Mouse (Mus musculus): Measurements from ENCODE around the gene Zfp451. TPM values are rescaled to one million over a fixed set of nuclear protein-coding genes. Genes with fewer than 3 reads are reported as not detected.
"Not testable (repeated sequence)": the region's sequence is repeated elsewhere in the genome, so short reads cannot be mapped to it uniquely, and the experiment has no call there.

The Zfp451 gene
- polyA plus RNA-seq, 1 experiment from 2014 or later = 49.2 TPM

- WGBS = 42% methylated on average over 18 of the region's 18 CpGs
Observed at GRCm38 (mm10) chr1:33756258-33757032, 58.0 kb downstream of the Zfp451 start.

GRCm38 (mm10) chr1:33755799-33756198, 58.6 kb downstream of the Zfp451 start:
- Histone ChIP-seq H3K4me3 (no peak overlapping the region), H3K9me3 (no peaks in the 10 kb centered on the region)

More at GRCm38 (mm10) chr1:33756258-33757032, 58.0 kb downstream of the Zfp451 start:
- H3K9ac ChIP-seq (replicated peaks) = no peak overlapping the region
- H3K4me1 ChIP-seq = peaks cover 16% of the 10 kb centered on the region
- peak overlapping the region; percentile 95 for H3K4me2 ChIP-seq (replicated peaks)
- H3K27me3 ChIP-seq = 0 out of 2 replicates have a peak, but pooled peaks cover 9% of the 10 kb centered on the region
- H3K9me3 ChIP-seq = no peaks in the 10 kb centered on the region
- peak overlapping the region; percentile 66; the same call in 1 of the 2 replicates for H3K4me3 ChIP-seq
- peaks cover 7% of the 10 kb centered on the region for H3K36me3 ChIP-seq
- no peak overlapping the region for H3K27ac ChIP-seq (replicated peaks)
- no peak for ATAC-seq (ENCODE audit: low FRiP score, low read depth)

GRCm38 (mm10) chr1:33754965-33755735, 59.2 kb downstream of the Zfp451 start:
- Histone ChIP-seq H3K27ac (replicated peaks) (no peak overlapping the region), H3K9me3 (no peaks in the 10 kb centered on the region), H3K36me3 (0 out of 2 replicates have a peak, but pooled peaks cover under 1% of the 10 kb centered on the region), H3K4me3 (no peak overlapping the region), H3K27me3 (0 out of 2 replicates have a peak, but pooled peaks cover 9% of the 10 kb centered on the region), H3K4me1 (peaks cover 16% of the 10 kb centered on the region), H3K9ac (replicated peaks) (no peak overlapping the region), H3K4me2 (replicated peaks) (no peak overlapping the region)
- no peak for ATAC-seq (ENCODE audit: low FRiP score, low read depth)
- WGBS = 87% methylated on average over 21 of the region's 21 CpGs

More at GRCm38 (mm10) chr1:33755799-33756198, 58.6 kb downstream of the Zfp451 start:
- H3K27ac ChIP-seq (replicated peaks) = no peak overlapping the region
- H3K4me1 ChIP-seq = peaks cover 16% of the 10 kb centered on the region
- no peak overlapping the region for H3K9ac ChIP-seq (replicated peaks)
- H3K27me3 ChIP-seq = 0 out of 2 replicates have a peak, but pooled peaks cover 9% of the 10 kb centered on the region
- peaks cover 7% of the 10 kb centered on the region for H3K36me3 ChIP-seq
- ATAC-seq (ENCODE audit: low FRiP score, low read depth) = no peak
- no peak overlapping the region for H3K4me2 ChIP-seq (replicated peaks)
- WGBS = 78% methylated on average over 7 of the region's 7 CpGs

GRCm38 (mm10) chr1:33754089-33754488, 60.3 kb downstream of the Zfp451 start:
- H3K4me1 ChIP-seq = peaks cover 16% of the 10 kb centered on the region
- H3K27me3 ChIP-seq = 0 out of 2 replicates have a peak, but pooled peaks cover 9% of the 10 kb centered on the region
- 94% methylated on average over 17 of the region's 17 CpGs for WGBS
- no peaks in the 10 kb centered on the region for H3K36me3 ChIP-seq
- no peak overlapping the region for H3K27ac ChIP-seq (replicated peaks)
- H3K9ac ChIP-seq (replicated peaks) = no peak overlapping the region
- no peak for ATAC-seq (ENCODE audit: low FRiP score, low read depth)
- no peak overlapping the region for H3K4me2 ChIP-seq (replicated peaks)
- H3K4me3 ChIP-seq = no peak overlapping the region
- H3K9me3 ChIP-seq = no peaks in the 10 kb centered on the region

GRCm38 (mm10) chr1:33751283-33751682, 63.1 kb downstream of the Zfp451 start:
- H3K4me1 ChIP-seq = peaks cover 1% of the 10 kb centered on the region; the same call in 1 of the 2 replicates
- peak; percentile 41; the same call in 1 of the 2 replicates for ATAC-seq (ENCODE audit: low FRiP score, low read depth)
- no peak overlapping the region for H3K4me2 ChIP-seq (replicated peaks)
- H3K9me3 ChIP-seq = no peaks in the 10 kb centered on the region
- no peaks in the 10 kb centered on the region for H3K27me3 ChIP-seq
- 90% methylated on average over 10 of the region's 10 CpGs for WGBS
- no peak overlapping the region for H3K9ac ChIP-seq (replicated peaks)
- H3K4me3 ChIP-seq = no peak overlapping the region
- H3K27ac ChIP-seq (replicated peaks) = no peak overlapping the region
- no peaks in the 10 kb centered on the region for H3K36me3 ChIP-seq

- H3K9me3 ChIP-seq; H3K27me3 ChIP-seq; H3K9ac ChIP-seq (replicated peaks); H3K4me2 ChIP-seq (replicated peaks); H3K4me1 ChIP-seq; H3K27ac ChIP-seq (replicated peaks); H3K36me3 ChIP-seq; H3K4me3 ChIP-seq; ATAC-seq (ENCODE audit: low FRiP score, low read depth): not testable (repeated sequence)
- 90% methylated on average over 4 of the region's 4 CpGs for WGBS
Observed at GRCm38 (mm10) chr1:33749709-33750108, 64.7 kb downstream of the Zfp451 start.

GRCm38 (mm10) chr1:33749109-33749508, 65.3 kb downstream of the Zfp451 start:
- H3K9me3 ChIP-seq = no peaks in the 10 kb centered on the region

GRCm38 (mm10) chr1:33745901-33746300, 68.5 kb downstream of the Zfp451 start:
- peaks cover 13% of the 10 kb centered on the region; the same call in 1 of the 2 replicates for H3K36me3 ChIP-seq
- no peaks in the 10 kb centered on the region for H3K9me3 ChIP-seq
- ATAC-seq (ENCODE audit: low FRiP score, low read depth) = no peak
- no peak overlapping the region for H3K27ac ChIP-seq (replicated peaks)
- H3K4me3 ChIP-seq = no peak overlapping the region
- 97% methylated on average over 4 of the region's 4 CpGs for WGBS
- no peak overlapping the region for H3K9ac ChIP-seq (replicated peaks)
- no peaks in the 10 kb centered on the region for H3K27me3 ChIP-seq
- no peaks in the 10 kb centered on the region for H3K4me1 ChIP-seq
- H3K4me2 ChIP-seq (replicated peaks) = no peak overlapping the region

More at GRCm38 (mm10) chr1:33749109-33749508, 65.3 kb downstream of the Zfp451 start:
- Histone ChIP-seq H3K9ac (replicated peaks) (no peak overlapping the region), H3K27me3 (no peaks in the 10 kb centered on the region), H3K4me2 (replicated peaks) (no peak overlapping the region), H3K4me1 (no peaks in the 10 kb centered on the region), H3K27ac (replicated peaks) (no peak overlapping the region), H3K36me3 (0 out of 2 replicates have a peak, but pooled peaks cover 6% of the 10 kb centered on the region), H3K4me3 (no peak overlapping the region)
- 95% methylated on average over 11 of the region's 11 CpGs for WGBS
- ATAC-seq (ENCODE audit: low FRiP score, low read depth) = no peak

GRCm38 (mm10) chr1:33744815-33745214, 69.6 kb downstream of the Zfp451 start:
- H3K4me1 ChIP-seq; H3K9ac ChIP-seq (replicated peaks); ATAC-seq (ENCODE audit: low FRiP score, low read depth); H3K9me3 ChIP-seq; H3K27ac ChIP-seq (replicated peaks); H3K4me2 ChIP-seq (replicated peaks); H3K4me3 ChIP-seq; H3K27me3 ChIP-seq: not testable (repeated sequence)
- 96% methylated on average over 8 of the region's 9 CpGs for WGBS
- H3K36me3 ChIP-seq = peaks cover 18% of the 10 kb centered on the region

- Histone ChIP-seq H3K36me3 (peaks cover 33% of the 10 kb centered on the region), H3K9ac (replicated peaks) (no peak overlapping the region), H3K27ac (replicated peaks) (no peak overlapping the region), H3K4me1 (no peaks in the 10 kb centered on the region), H3K4me2 (replicated peaks) (no peak overlapping the region), H3K9me3 (no peaks in the 10 kb centered on the region), H3K4me3 (no peak overlapping the region), H3K27me3 (no peaks in the 10 kb centered on the region)
- ATAC-seq (ENCODE audit: low FRiP score, low read depth) = no peak
- WGBS = 20% methylated on average over 8 of the region's 8 CpGs
Observed at GRCm38 (mm10) chr1:33742903-33743302, 71.5 kb downstream of the Zfp451 start.

- Histone ChIP-seq H3K4me2 (replicated peaks) (no peak overlapping the region), H3K27ac (replicated peaks) (no peak overlapping the region), H3K4me1 (no peaks in the 10 kb centered on the region), H3K36me3 (peaks cover 54% of the 10 kb centered on the region), H3K9me3 (no peaks in the 10 kb centered on the region), H3K9ac (replicated peaks) (no peak overlapping the region), H3K4me3 (no peak overlapping the region), H3K27me3 (no peaks in the 10 kb centered on the region)
- 39% methylated on average over 12 of the region's 12 CpGs for WGBS
- peak; percentile 78 for ATAC-seq (ENCODE audit: low FRiP score, low read depth)
Observed at GRCm38 (mm10) chr1:33739302-33739701, 75.1 kb downstream of the Zfp451 start.

Data from midbrain, embryonic 12.5 days (tissue).